Mouse (Mus musculus) midbrain, postnatal 0 days (tissue): ENCODE measurements around the gene Lmbrd1. TPM values are rescaled to one million over a fixed set of nuclear protein-coding genes. Genes with fewer than 3 reads are reported as not detected.

Experiments
- ATAC-seq: fragments of 200-750 bp; cut with Nextera tagmentation; 2 replicates; pipeline ENCODE4 v1.8.0; 2017; ENCODE audit warnings: moderate number of reproducible peaks, mild to moderate bottlenecking, moderate TSS enrichment, moderate library complexity; ENCODE audit not compliant: low FRiP score
- DNase-seq: peaks from one replicate; pipeline ENCODE4 v3.0.0-alpha.2; 2015; ENCODE audit warnings: low spot score
- H3K27ac ChIP-seq: fragments of 300-500 bp; sonication (generic); 2 replicates; pipeline ENCODE4 v1.5.1; 2014; ENCODE audit warnings: low read depth, mild to moderate bottlenecking, low read length, mixed read lengths
- H3K27me3 ChIP-seq: fragments of 300-500 bp; sonication (generic); 2 replicates; pipeline ENCODE4 v1.6.1; 2014; ENCODE audit warnings: low read length, control low read depth, mixed read lengths; ENCODE audit not compliant: insufficient read depth
- H3K36me3 ChIP-seq: fragments of 300-500 bp; sonication (generic); 2 replicates; pipeline ENCODE4 v1.6.1; 2014; ENCODE audit warnings: low read length, control low read depth, mixed read lengths; ENCODE audit not compliant: insufficient read depth
- H3K4me1 ChIP-seq: fragments of 300-500 bp; sonication (generic); 2 replicates; pipeline ENCODE4 v1.6.1; 2014; ENCODE audit warnings: mild to moderate bottlenecking, control low read depth, antibody characterized with exemption, low read length, mixed read lengths; ENCODE audit not compliant: insufficient read depth
- H3K4me2 ChIP-seq: fragments of 300-500 bp; sonication (generic); 2 replicates; pipeline ENCODE4 v1.6.1; 2014; ENCODE audit warnings: low read depth, mild to moderate bottlenecking, low read length, mixed read lengths; ENCODE audit not compliant: poor library complexity, severe bottlenecking
- H3K4me3 ChIP-seq: fragments of 300-500 bp; sonication (generic); 2 replicates; pipeline ENCODE4 v1.5.1; 2014; ENCODE audit warnings: low read depth, mild to moderate bottlenecking, low read length, moderate library complexity
- H3K9ac ChIP-seq: fragments of 300-500 bp; sonication (generic); replicated peaks from 2 replicates; pipeline ENCODE4 v1.6.1; 2014; ENCODE audit warnings: mild to moderate bottlenecking, low read length, moderate library complexity, mixed read lengths; ENCODE audit not compliant: poor library complexity, severe bottlenecking
- H3K9me3 ChIP-seq: fragments of 300-500 bp; sonication (generic); 2 replicates; pipeline ENCODE4 v1.6.1; 2016; ENCODE audit warnings: low read length, control low read depth
- CTCF ChIP-seq: IDR thresholded peaks from 2 replicates; pipeline ENCODE4 v1.5.1; 2016; ENCODE audit warnings: antibody characterized with exemption, mild to moderate bottlenecking
- WGBS: fragments of 180-500 bp; shearing (Covaris S2); extraction: QIAGEN DNeasy Blood & Tissue Kit; methylation state at CpG from one replicate; pipeline ENCODE4 v1.1.7; 2014; 5-methylcytosine and 5-hydroxymethylcytosine counted together
- polyA plus RNA-seq: library from polyadenylated mRNA; unstranded; fragments of >200 nt; fragmentation: Nextera tagmentation; extraction: Ambion mirVana; gene quantifications from 2 replicates; pipeline ENCODE4 v1.2.1, GENCODE M21; 2015
- total RNA-seq: library from RNA; depleted of rRNA; stranded (reverse); fragments of >200 nt; gene quantifications from 2 replicates; pipeline ENCODE4 v1.2.3, GENCODE M21; 2014

Lmbrd1 gene
- total and polyA plus RNA-seq, 2 experiments from 2014 or later: 28.8 to 44.5 TPM

DNA sequence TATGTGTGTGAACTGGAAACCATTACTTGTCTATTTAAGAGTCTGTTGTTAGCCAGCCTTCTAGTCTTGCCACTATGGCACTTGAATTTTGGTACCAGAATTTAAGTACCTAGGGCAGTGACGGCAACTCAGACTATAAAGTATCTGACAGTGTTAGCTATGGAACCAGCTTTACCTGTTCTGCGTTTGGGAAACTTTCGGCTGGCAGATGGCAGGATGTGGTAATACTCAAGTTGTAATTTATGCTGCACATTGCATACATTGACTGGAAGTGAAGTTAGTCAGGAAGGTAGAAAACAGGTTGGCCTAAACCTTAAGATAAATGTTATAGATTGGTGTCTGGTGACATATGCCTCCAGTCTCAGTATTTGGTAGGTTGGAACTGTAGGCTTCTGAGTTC, 53.9 kb downstream of the Lmbrd1 start:
- H3K9me3 ChIP-seq: no peaks in the 10 kb centered on the region
- 97% methylated on average over 3 of the region's 3 CpGs for WGBS
- H3K27ac ChIP-seq: no peak overlapping the region
- no peak overlapping the region for H3K4me3 ChIP-seq
- ATAC-seq (no peak), DNase-seq (no peak)
- no peaks in the 10 kb centered on the region for H3K27me3 ChIP-seq
- no peak for TF ChIP-seq CTCF
- no peaks in the 10 kb centered on the region for H3K4me1 ChIP-seq
- peaks cover 37% of the 10 kb centered on the region for H3K36me3 ChIP-seq
- H3K9ac ChIP-seq: no peak overlapping the region
- H3K4me2 ChIP-seq: no peak overlapping the region

- no peaks in the 10 kb centered on the region for H3K27me3 ChIP-seq
- DNase-seq (peak; percentile 7), ATAC-seq (no peak)
- H3K27ac ChIP-seq: no peak overlapping the region
- H3K4me2 ChIP-seq: no peak overlapping the region
- no peak for TF ChIP-seq CTCF
- H3K9ac ChIP-seq: no peak overlapping the region
- no peaks in the 10 kb centered on the region for H3K9me3 ChIP-seq
- H3K4me1 ChIP-seq: no peaks in the 10 kb centered on the region
- peaks cover 24% of the 10 kb centered on the region for H3K36me3 ChIP-seq
- H3K4me3 ChIP-seq: no peak overlapping the region
- WGBS: 73% methylated on average over 5 of the region's 5 CpGs
Observed at GRCm38 (mm10) chr1:24734866-24735265, 56.4 kb downstream of the Lmbrd1 start.

DNA sequence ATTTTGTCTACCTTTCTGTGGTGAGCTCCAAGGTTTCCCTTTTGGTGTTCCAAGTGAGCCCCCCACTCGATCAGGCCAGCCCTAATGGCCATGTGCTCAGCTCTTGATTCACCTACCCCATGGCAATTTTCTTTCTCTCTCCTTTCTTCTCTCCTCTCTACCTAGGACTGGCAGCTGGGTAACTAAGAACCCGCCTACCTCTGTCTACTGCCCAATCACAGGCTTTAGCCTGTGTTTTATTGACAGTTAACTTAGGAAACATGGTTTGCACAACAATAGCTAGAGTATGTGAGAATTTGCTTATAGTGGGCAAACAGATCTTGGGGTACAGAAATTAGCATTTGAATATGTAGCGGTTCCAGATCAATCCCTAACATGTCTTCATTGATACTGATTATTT, 62.5 kb downstream of the Lmbrd1 start:
- no peak overlapping the region for H3K4me3 ChIP-seq
- H3K27ac ChIP-seq: no peak overlapping the region
- H3K36me3 ChIP-seq: no peaks in the 10 kb centered on the region
- DNase-seq (no peak), ATAC-seq (no peak)
- H3K9ac ChIP-seq: no peak overlapping the region
- no peaks in the 10 kb centered on the region for H3K9me3 ChIP-seq
- no peaks in the 10 kb centered on the region for H3K27me3 ChIP-seq
- H3K4me1 ChIP-seq: no peaks in the 10 kb centered on the region
- TF ChIP-seq CTCF: no peak
- no peak overlapping the region for H3K4me2 ChIP-seq
- 80% methylated on average over 3 of the region's 3 CpGs for WGBS

GRCm38 (mm10) chr1:24741552-24741951, 63.1 kb downstream of the Lmbrd1 start:
- ATAC-seq: no peak
- H3K27ac ChIP-seq: no peak overlapping the region

GRCm38 (mm10) chr1:24743191-24743924, 64.9 kb downstream of the Lmbrd1 start:
- no peak for TF ChIP-seq CTCF
- Histone ChIP-seq H3K4me2 (no peak overlapping the region), H3K27ac (no peak overlapping the region), H3K9ac (no peak overlapping the region), H3K27me3 (no peaks in the 10 kb centered on the region), H3K9me3 (no peaks in the 10 kb centered on the region), H3K4me3 (no peak overlapping the region), H3K36me3 (peaks cover 7% of the 10 kb centered on the region), H3K4me1 (no peaks in the 10 kb centered on the region)
- no peak for DNase-seq
- WGBS: 91% methylated on average over 9 of the region's 9 CpGs
- no peak for ATAC-seq

More at GRCm38 (mm10) chr1:24741552-24741951, 63.1 kb downstream of the Lmbrd1 start:
- Histone ChIP-seq H3K4me3 (no peak overlapping the region), H3K4me2 (no peak overlapping the region), H3K4me1 (no peaks in the 10 kb centered on the region), H3K27me3 (no peaks in the 10 kb centered on the region), H3K9me3 (no peaks in the 10 kb centered on the region), H3K9ac (no peak overlapping the region), H3K36me3 (no peaks in the 10 kb centered on the region)
- no peak for TF ChIP-seq CTCF
- no peak for DNase-seq
- WGBS: 54% methylated on average over 3 of the region's 3 CpGs

DNA sequence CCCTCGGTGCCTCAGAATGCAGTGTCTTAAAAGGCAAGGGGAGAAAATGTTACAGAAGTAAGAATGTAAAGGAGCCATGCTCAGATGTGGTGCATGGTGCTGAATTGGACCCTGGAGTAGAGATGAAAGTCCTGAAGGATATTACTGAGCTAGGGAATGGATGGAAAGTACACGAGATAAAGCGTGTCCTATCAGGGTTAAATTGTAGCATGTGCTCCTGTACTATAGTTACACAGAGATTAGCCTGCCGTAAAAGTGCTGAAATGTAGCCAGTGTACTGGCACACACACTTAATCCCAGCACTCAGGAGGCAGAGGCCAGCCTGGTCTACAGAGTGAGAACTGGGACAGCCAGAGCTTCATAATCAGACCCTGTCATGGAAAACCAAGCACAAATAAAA, 74.3 kb downstream of the Lmbrd1 start:
- Histone ChIP-seq H3K9me3 (no peaks in the 10 kb centered on the region), H3K4me2 (no peak overlapping the region), H3K27ac (no peak overlapping the region), H3K4me1 (no peaks in the 10 kb centered on the region), H3K36me3 (peaks cover 3% of the 10 kb centered on the region; the same call in 1 of the 2 replicates), H3K9ac (no peak overlapping the region), H3K27me3 (no peaks in the 10 kb centered on the region), H3K4me3 (no peak overlapping the region)
- no peak for DNase-seq
- WGBS: 92% methylated on average over 4 of the region's 4 CpGs
- no peak for ATAC-seq
- TF ChIP-seq CTCF: no peak
